Mouse (Mus musculus) T-helper 17 cell (primary cell): ENCODE results near the gene Mmp8.

ENCODE experiments used
- in situ Hi-C, 2 experiments: fragments of 300-600 bp; cut with MboI, MseI; formaldehyde crosslinking; loops; 1 replicate in 1 of 2; 2 replicates in 1 of 2; pipeline ENCODE4 v1.15.1; 2025; ENCODE audit warnings: high pct_unique_total_duplicates in 2 of 2

Gene Mmp8

DNA sequence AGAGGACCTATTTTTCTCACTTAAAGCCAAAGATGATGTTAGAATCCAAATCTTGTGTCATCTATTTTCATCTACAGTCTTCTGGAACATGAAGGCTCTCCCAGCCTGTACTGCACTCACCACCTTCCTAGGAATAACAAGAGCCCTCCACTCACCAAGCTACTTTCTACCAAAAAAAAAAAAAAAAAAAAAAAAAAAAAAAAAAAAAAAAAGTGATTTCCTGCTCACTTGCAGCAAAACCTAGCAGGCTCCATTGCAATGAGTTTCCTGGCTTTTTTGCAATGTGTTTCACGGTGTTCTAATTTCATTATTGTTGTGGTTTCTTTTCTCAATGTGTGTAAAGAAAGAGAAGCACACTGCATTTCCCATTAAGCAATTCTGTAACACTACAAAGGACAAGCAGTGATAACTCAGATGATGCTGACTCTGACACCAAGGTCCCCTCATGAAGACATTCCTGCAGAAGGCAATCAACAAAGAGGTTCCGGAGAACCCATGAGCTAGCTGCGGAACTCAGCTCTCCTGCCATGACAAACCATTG lies 35.1 kb downstream of the Mmp8 start:
- in situ Hi-C loops = no loop called here

DNA sequence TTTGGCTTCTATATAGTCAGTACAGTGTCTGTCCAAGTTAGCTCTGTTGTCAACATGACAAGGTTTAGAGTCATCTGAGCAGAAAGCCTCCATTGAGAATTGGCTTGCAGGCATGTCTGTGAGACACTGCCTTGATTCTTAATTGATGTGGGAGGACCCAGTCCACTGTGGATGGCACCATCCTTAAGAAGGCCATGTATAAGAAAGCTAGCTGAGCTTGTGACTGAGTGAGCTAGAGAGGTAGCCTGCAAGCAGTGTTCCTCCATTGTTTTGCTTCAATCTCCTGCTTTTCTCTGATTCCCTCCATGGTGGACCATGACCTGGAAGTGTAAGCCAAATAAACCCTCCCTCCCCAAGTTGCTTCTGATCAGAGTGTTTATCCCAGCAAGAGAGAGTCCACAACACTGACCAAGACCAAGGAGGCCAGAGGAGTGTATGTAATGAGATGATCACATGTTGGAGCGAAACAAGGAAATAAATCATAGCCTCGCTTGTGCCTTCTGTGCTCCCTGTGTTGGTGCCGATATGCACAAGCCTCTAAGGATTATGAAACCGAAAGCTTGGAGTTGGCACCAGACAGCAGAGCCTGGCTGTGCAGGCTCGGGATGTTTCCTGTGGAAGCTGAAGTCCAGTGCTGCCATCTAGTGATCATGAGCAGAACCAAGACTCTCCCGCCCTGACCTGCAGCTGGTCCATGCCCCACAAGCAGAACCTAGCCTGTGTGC lies 36.7 kb downstream of the Mmp8 start:
- in situ Hi-C loops = loop anchor here (5.0 kb wide), 1 partner anchor 378 kb away; no protein-coding TSS in a partner anchor

DNA sequence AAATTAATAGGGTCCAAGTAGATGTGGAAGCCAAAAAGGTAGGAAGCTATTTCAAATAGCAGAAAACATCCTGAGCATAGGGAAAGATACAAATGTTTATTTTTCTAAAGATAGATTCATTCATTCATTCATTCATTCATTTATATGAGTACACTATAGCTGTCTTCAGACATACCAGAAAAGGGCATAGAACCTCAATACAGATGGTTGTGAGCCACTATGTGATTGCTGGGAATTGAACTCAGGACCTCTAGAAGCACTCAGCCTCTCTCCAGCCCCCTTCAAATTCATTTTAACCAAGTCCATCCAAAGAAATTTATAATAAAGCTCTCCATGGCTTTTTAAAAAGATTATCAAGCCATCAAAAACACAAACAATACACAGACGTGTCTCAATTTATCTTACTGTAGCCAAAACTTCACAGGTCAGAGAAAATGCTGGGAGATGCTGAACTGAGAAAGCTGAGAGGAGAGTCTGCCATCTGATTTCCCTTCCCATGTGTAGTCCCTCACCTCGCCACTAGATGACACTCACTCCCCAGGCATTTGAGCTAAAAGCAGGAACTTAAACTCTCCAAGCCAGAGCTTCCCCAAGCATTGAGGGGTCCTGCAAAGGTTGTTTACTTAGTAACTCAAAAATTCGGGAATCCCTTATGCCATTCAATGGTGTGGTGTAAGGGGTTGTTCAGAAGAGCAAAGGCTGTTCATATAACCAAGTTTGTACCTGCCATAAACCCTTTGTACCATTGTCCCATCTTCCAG lies 44.9 kb downstream of the Mmp8 start:
- in situ Hi-C loops = loop anchor here in 1 of 2 experiments (5.0 kb wide), 1 partner anchor 294 kb away; no protein-coding TSS in a partner anchor

DNA sequence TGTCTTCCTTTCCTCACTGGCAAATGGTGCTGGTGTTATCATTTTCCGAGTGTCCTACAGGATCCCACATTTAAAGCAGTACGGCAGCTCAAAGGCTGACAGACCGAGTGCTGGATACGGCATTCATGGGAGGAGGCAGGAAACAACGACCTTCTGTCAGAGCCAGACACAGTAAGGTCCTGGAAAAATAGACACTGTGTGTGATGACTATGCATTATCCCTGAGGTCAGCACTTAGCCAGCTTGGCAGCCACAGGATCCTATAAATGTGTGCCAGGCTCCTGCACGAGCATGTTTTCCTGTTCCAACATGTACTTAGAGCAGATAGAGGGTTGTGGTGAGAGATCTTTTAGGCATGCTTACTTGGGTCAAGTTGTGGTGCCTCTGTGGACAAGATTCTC lies 45.7 kb downstream of the Mmp8 start:
- in situ Hi-C loops = loop anchor here in 1 of 2 experiments (5.0 kb wide), 1 partner anchor 293 kb away; no protein-coding TSS in a partner anchor

DNA sequence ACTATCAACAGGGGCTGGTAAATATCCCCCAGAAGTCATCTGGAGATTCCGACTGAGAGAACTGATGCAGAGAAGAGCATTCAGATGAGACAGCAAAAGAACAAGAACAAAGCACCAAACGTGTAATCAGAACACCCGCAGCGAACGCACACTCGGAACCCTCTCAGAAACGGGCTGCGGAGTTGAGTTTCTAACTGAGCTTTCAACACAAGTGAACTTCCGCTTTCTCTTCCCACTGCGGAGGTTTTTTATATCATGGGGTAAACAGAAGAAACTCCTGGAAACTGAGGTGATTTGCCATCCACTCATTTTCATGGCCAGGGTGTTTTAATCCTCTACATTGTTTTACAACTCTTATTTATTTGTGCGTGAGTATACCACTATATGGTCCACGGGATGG lies 47.4 kb downstream of the Mmp8 start:
- in situ Hi-C loops = no loop called here
